ENCODE assay signal across 21 mouse cellular contexts in genomic region chr5:136082345-136082744, GRCm38 (mm10). TPM values are rescaled to one million over a fixed set of nuclear protein-coding genes. Genes with fewer than 3 reads are reported as not detected.
DNase-seq lines count a peak whose midpoint lies in the region; ATAC-seq and TF ChIP-seq lines count a peak whose summit lies in the region.
"Had no signal": no experiment of that assay in that cellular context is flagged by ENCODE, and none has a peak within 500 bp of the region (broad histone marks: within the 10 kb centered on the region; RNA-seq: fewer than 3 reads in every experiment).

No protein-coding gene starts in this region.

- no peak overlapping the region for H3K4me3 ChIP-seq in liver, embryonic 14.5 days (ENCODE audit: insufficient read depth in 1 of 2, low read depth in 2 of 2, low read length in 2 of 2)
- no peak overlapping the region for H3K4me3 ChIP-seq in liver, embryonic 11.5 days (ENCODE audit: low read depth, low read length)
- H3K4me3 ChIP-seq: embryonic facial prominence, embryonic 13.5 days; forebrain, embryonic 10.5 days; limb, embryonic 12.5 days had no signal

- WGBS in liver, embryonic 14.5 days (ENCODE audit: insufficient replicate concordance), result 59% methylated on average over 4 of the region's 4 CpGs
- WGBS in liver, embryonic 11.5 days, result 67% methylated on average over 4 of the region's 4 CpGs

- H3K27ac ChIP-seq in liver, embryonic 14.5 days, result no peak overlapping the region
- H3K27ac ChIP-seq in liver, embryonic 11.5 days (ENCODE audit: low read depth, low read length), result no peak overlapping the region
- H3K27ac ChIP-seq: embryonic facial prominence, embryonic 13.5 days; forebrain, embryonic 10.5 days; limb, embryonic 12.5 days had no signal

- H3K9ac ChIP-seq in liver, embryonic 14.5 days (replicated peaks), result no peak overlapping the region
- H3K9ac ChIP-seq in liver, embryonic 11.5 days (ENCODE audit: low read depth, low read length), result no peak overlapping the region
- H3K9ac ChIP-seq: embryonic facial prominence, embryonic 13.5 days; limb, embryonic 12.5 days had no signal

- peak; percentile 54 for DNase-seq in CD4-positive, CD25-positive, alpha-beta regulatory T cell, adult 2 months (ENCODE audit: low read depth, low spot score)
- no peak for DNase-seq in liver, embryonic 14.5 days (ENCODE audit: low read depth in 3 of 3, low spot score in 3 of 3)
- no peak for DNase-seq in liver, embryonic 11.5 days (ENCODE audit: low spot score)
- peak; percentile 71 for DNase-seq in ES-CJ7 (ENCODE audit: low read depth, low spot score)
- no peak for DNase-seq in urinary bladder, postnatal 36 days (ENCODE audit: low spot score in 2 of 2)
- DNase-seq in spleen, postnatal 36 days (ENCODE audit: low spot score in 2 of 2), result no peak
- DNase-seq: cerebellum, adult 18-20 months; kidney, postnatal 4 days; lung, adult 2 months; right cerebral cortex, adult 18-20 months; thymus, adult 18-20 months had no signal

- H3K27me3 ChIP-seq in liver, embryonic 14.5 days (ENCODE audit: control insufficient read depth, insufficient read depth, low read length), result peaks cover 10% of the 10 kb centered on the region
- H3K27me3 ChIP-seq in liver, embryonic 11.5 days (replicated peaks; ENCODE audit: control insufficient read depth, insufficient read depth, low read length), result peaks cover 15% of the 10 kb centered on the region

- TF ChIP-seq EP300 in liver, embryonic 14.5 days (IDR thresholded peaks at IDR 0.05; ENCODE audit: low read depth), result no peak

- no peak for ATAC-seq in CD4-positive, CD25-positive, alpha-beta regulatory T cell, adult 4 months
- no peak for ATAC-seq in liver, embryonic 14.5 days (ENCODE audit: insufficient read depth)
- no peak for ATAC-seq in liver, embryonic 11.5 days (replicated peaks; ENCODE audit: low FRiP score)
- ATAC-seq in megakaryocyte progenitor cell, adult 5-6 weeks (replicated peaks; ENCODE audit: poor library complexity), result 0 out of 2 replicates have a peak, but pooled peaks have one; percentile 22

- peak; percentile 43 for TF ChIP-seq CTCF in liver, embryonic 14.5 days (IDR thresholded peaks at IDR 0.05; ENCODE audit: low read depth)

- no peak overlapping the region for H3K4me2 ChIP-seq in liver, embryonic 14.5 days (ENCODE audit: low read depth)
- no peak overlapping the region for H3K4me2 ChIP-seq in liver, embryonic 11.5 days
- H3K4me2 ChIP-seq: embryonic facial prominence, embryonic 13.5 days; limb, embryonic 12.5 days had no signal

- H3K36me3 ChIP-seq in liver, embryonic 14.5 days (replicated peaks; ENCODE audit: control insufficient read depth, insufficient read depth, low read depth), result no peaks in the 10 kb centered on the region
- no peaks in the 10 kb centered on the region for H3K36me3 ChIP-seq in liver, embryonic 11.5 days (ENCODE audit: control insufficient read depth, insufficient read depth, low read length)
- H3K36me3 ChIP-seq: embryonic facial prominence, embryonic 13.5 days; forebrain, embryonic 10.5 days; limb, embryonic 12.5 days had no signal

- H3K9me3 ChIP-seq in liver, embryonic 14.5 days (ENCODE audit: control insufficient read depth, low read length), result no peaks in the 10 kb centered on the region
- no peaks in the 10 kb centered on the region for H3K9me3 ChIP-seq in liver, embryonic 11.5 days (ENCODE audit: control insufficient read depth, low read length)
- H3K9me3 ChIP-seq: embryonic facial prominence, embryonic 13.5 days; forebrain, embryonic 10.5 days; limb, embryonic 12.5 days had no signal

- H3K4me1 ChIP-seq in liver, embryonic 14.5 days (replicated peaks; ENCODE audit: control insufficient read depth in 2 of 2, insufficient read depth in 2 of 2, low read length in 1 of 2), result peaks cover 0 to 10% of the 10 kb centered on the region in 2 experiments; a peak in 2 of 4 replicates
- peaks cover 7% of the 10 kb centered on the region for H3K4me1 ChIP-seq in liver, embryonic 11.5 days (replicated peaks; ENCODE audit: control insufficient read depth, insufficient read depth, low read length)

RNA-seq across cellular contexts. Expression of gene Rasa4, which starts 1.4 kb away (rescaled TPM):
- 1 to 10 TPM; 1.7 to 2.8 TPM for polyA plus RNA-seq in CD4-positive, CD25-positive, alpha-beta regulatory T cell, adult 4 months (2017; shearing (Covaris generic))
- 1.4 and 1.5 TPM in 2 replicates for polyA plus RNA-seq in liver, embryonic 14.5 days (2012; rRNA removed)
- 0.85 and 0.93 TPM in 2 replicates for polyA plus RNA-seq in liver, embryonic 14.5 days (2014; fragmentation: Nextera tagmentation; extraction: Ambion mirVana)
- polyA plus RNA-seq in liver, embryonic 11.5 days (2014; fragmentation: Nextera tagmentation; extraction: Ambion mirVana), result 1.7 TPM in 2 replicates
- total RNA-seq in megakaryocyte progenitor cell, adult 5-6 weeks (2015), result 31.4 and 43.2 TPM in 2 replicates
- 21.5 and 31.9 TPM in 2 replicates for total RNA-seq in megakaryocyte progenitor cell, adult 5-6 weeks (2017)

RNA-seq across cellular contexts. Expression of gene Upk3bl, which starts 28.1 kb away (rescaled TPM):
- not detected for polyA plus RNA-seq in CD4-positive, CD25-positive, alpha-beta regulatory T cell, adult 4 months (2017; shearing (Covaris generic))
- polyA plus RNA-seq in liver, embryonic 14.5 days (2012; rRNA removed), result 0.10 TPM in 1 of 2 replicates, not detected in the other
- not detected in 2 replicates for polyA plus RNA-seq in liver, embryonic 14.5 days (2014; fragmentation: Nextera tagmentation; extraction: Ambion mirVana)
- polyA plus RNA-seq in liver, embryonic 11.5 days (2014; fragmentation: Nextera tagmentation; extraction: Ambion mirVana), result 0.78 and 0.97 TPM in 2 replicates
- 0.59 and 1.4 TPM in 2 replicates for total RNA-seq in megakaryocyte progenitor cell, adult 5-6 weeks (2015)
- total RNA-seq in megakaryocyte progenitor cell, adult 5-6 weeks (2017), result 0.17 and 1.0 TPM in 2 replicates
- total RNA-seq: common myeloid progenitor, adult 5-6 weeks; heart, adult 8-10 months; heart, postnatal 25 days; megakaryocyte-erythroid progenitor cell, adult 5-6 weeks had no signal

RNA-seq across cellular contexts. Expression of gene Polr2j, which starts 34.1 kb away (rescaled TPM):
- polyA plus RNA-seq in CD4-positive, CD25-positive, alpha-beta regulatory T cell, adult 4 months (2017; shearing (Covaris generic)), result 100 to 1,000 TPM; 119 to 120 TPM
- polyA plus RNA-seq in liver, embryonic 14.5 days (2012; rRNA removed), result 94.0 and 101 TPM in 2 replicates
- 160 and 167 TPM in 2 replicates for polyA plus RNA-seq in liver, embryonic 14.5 days (2014; fragmentation: Nextera tagmentation; extraction: Ambion mirVana)
- polyA plus RNA-seq in liver, embryonic 11.5 days (2014; fragmentation: Nextera tagmentation; extraction: Ambion mirVana), result 253 and 261 TPM in 2 replicates
- 115 and 120 TPM in 2 replicates for total RNA-seq in megakaryocyte progenitor cell, adult 5-6 weeks (2015)
- total RNA-seq in megakaryocyte progenitor cell, adult 5-6 weeks (2017), result 127 and 153 TPM in 2 replicates

RNA-seq across cellular contexts. Expression of gene Upk3b, which starts 44.0 kb away (rescaled TPM):
- not detected for polyA plus RNA-seq in CD4-positive, CD25-positive, alpha-beta regulatory T cell, adult 4 months (2017; shearing (Covaris generic))
- polyA plus RNA-seq in liver, embryonic 14.5 days (2012; rRNA removed), result 2.0 and 2.5 TPM in 2 replicates
- polyA plus RNA-seq in liver, embryonic 14.5 days (2014; fragmentation: Nextera tagmentation; extraction: Ambion mirVana), result 2.1 and 2.4 TPM in 2 replicates
- 15.2 and 16.6 TPM in 2 replicates for polyA plus RNA-seq in liver, embryonic 11.5 days (2014; fragmentation: Nextera tagmentation; extraction: Ambion mirVana)
- total RNA-seq in megakaryocyte progenitor cell, adult 5-6 weeks (2015), result not detected in 2 replicates
- total RNA-seq in megakaryocyte progenitor cell, adult 5-6 weeks (2017), result not detected in 2 replicates
- total RNA-seq: common myeloid progenitor, adult 5-6 weeks; megakaryocyte-erythroid progenitor cell, adult 5-6 weeks; neutrophil, adult 5-6 weeks had no signal
- polyA plus RNA-seq: forebrain, embryonic 10.5 days had no signal

RNA-seq across cellular contexts. Expression of gene Lrwd1, which starts 53.5 kb away (rescaled TPM):
- 10 to 100 TPM; 26.1 to 58.9 TPM for polyA plus RNA-seq in CD4-positive, CD25-positive, alpha-beta regulatory T cell, adult 4 months (2017; shearing (Covaris generic))
- 42.7 and 45.2 TPM in 2 replicates for polyA plus RNA-seq in liver, embryonic 14.5 days (2012; rRNA removed)
- 34.1 and 37.8 TPM in 2 replicates for polyA plus RNA-seq in liver, embryonic 14.5 days (2014; fragmentation: Nextera tagmentation; extraction: Ambion mirVana)
- 69.0 and 70.3 TPM in 2 replicates for polyA plus RNA-seq in liver, embryonic 11.5 days (2014; fragmentation: Nextera tagmentation; extraction: Ambion mirVana)
- 13.2 and 16.5 TPM in 2 replicates for total RNA-seq in megakaryocyte progenitor cell, adult 5-6 weeks (2015)
- total RNA-seq in megakaryocyte progenitor cell, adult 5-6 weeks (2017), result 52.6 and 56.5 TPM in 2 replicates

Comparison
In these comparisons a context has a peak if more than half of its experiments do, and no peak if none do; other contexts are left out.
1. DNase-seq: peak in CD4-positive, CD25-positive, alpha-beta regulatory T cell, adult 2 months (single experiment) and ES-CJ7 (single experiment); none in liver, embryonic 14.5 days (0 of 3), liver, embryonic 11.5 days (single experiment), urinary bladder, postnatal 36 days (0 of 2) and spleen, postnatal 36 days (0 of 2).